Mouse (Mus musculus): ENCODE measurements around the gene Clstn3.
A peak's percentile ranks its signal among the peaks of the same experiment; 100 is the strongest.
"Not testable (repeated sequence)": the region's sequence is repeated elsewhere in the genome, so short reads cannot be mapped to it uniquely, and the experiment has no call there.

Gene Clstn3

DNA sequence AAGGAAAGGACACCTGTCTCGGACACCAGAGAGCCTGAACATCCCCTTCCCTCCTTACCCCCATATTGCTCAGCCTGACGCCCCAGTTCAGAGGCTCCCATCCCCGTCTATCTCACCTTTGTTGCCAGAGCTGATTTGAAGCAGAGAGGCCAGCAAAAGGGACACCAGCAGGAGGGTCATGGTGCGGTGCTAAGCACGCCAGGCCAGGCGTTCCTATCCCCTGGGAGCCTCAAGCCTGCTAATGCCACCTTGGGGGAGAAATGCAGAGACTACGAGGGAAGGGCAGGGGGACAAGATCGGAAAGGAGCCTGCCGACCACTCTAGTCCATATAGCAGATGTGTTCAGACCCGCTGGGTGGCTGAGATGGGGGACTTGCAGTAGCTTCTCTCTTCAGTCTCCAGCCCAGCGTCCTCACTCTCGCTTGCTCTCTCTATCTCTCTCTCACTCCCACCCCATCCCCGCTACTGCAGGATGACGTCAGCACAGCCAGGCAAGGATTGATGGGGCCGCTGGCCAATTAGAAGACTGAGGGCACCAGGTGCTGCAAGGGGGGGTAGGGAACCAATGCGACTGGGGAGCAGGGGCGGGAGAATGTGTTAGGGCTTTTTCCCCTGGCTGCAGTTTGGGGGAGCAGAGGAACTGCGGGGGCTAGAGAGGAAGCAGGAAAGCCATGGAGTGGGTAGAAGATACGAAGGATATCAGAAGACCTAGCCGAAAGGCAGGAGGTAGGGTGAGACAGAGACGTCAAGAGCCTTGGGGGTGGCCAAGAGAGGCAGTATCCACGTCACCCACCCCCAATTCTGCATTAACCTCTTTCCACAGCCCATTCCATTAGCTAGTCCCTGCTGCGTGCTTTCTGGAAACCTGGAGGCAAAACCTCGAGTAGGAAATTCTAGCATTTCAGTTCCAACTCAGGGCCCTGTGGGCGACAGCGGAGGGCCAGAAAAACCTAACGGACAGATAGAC, at the start of gene Clstn3:
Clstn3 (minus strand) TSS at position 490 of the 967 bp plus-strand sequence.
- peak; percentile 88 to 95 for DNase-seq (ENCODE audit: inconsistent age in 2 of 2, low spot score in 1 of 2)

DNA sequence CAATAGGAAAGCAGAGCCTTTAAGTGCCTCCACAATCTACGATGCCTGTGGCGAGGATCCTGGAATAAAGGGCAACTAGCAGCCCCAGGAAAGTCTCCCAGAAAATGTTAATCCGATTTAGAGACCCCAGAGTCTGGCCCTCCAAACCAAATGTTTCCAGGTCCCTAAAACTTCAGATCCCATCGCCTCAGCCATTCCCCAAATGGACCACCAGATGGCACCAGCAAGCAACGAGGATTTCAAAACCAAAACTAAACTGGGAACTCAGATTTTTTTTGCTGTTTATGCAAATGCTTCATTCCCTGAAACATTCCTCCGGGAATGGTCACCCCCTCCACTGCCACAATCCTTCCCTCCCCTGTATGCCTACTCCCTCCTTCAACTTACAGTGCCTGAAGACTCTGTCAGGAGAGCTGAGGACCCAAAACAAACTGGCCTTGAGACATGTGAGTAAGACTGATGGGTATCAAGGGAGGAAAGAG, 47.8 kb upstream of the Clstn3 start, which contains the start of gene C1ra:
C1ra (plus strand) TSS at position 51 of the 482 bp plus-strand sequence.
- DNase-seq (ENCODE audit: inconsistent age in 2 of 2, low spot score in 1 of 2), result peak; percentile 78 to 95

GRCm38 (mm10) chr6:124511936-124512335, 47.3 kb upstream of the Clstn3 start:
- peak; percentile 38 to 75 for DNase-seq (ENCODE audit: inconsistent age in 2 of 2, low spot score in 1 of 2)

DNA sequence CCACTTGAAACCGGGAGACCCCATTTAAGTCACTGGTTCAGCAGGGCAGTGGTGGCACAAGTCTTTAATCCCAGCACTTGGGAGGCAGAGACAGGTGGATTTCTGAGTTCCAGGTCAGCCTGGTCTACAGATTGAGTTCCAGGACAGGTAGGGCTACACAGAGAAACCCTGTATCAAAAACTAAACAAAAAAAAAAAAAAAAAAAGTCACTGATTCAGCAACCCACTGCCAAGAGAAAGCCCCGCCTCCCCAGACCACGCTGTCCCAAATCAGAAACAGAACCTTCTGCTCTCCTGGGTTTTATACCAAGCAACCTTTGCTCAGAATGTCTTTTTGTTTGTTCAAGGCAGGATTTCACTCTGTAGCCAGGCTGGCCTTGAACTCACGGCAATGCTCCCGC, 44.6 kb upstream of the Clstn3 start:
- not testable (repeated sequence) for DNase-seq (ENCODE audit: inconsistent age in 2 of 2, low spot score in 1 of 2)

- DNase-seq (ENCODE audit: inconsistent age in 2 of 2, low spot score in 1 of 2), result no peak
Observed at GRCm38 (mm10) chr6:124508292-124508691, 43.7 kb upstream of the Clstn3 start.

- DNase-seq (ENCODE audit: inconsistent age in 2 of 2, low spot score in 1 of 2), result no peak
Observed at GRCm38 (mm10) chr6:124506991-124507390, 42.4 kb upstream of the Clstn3 start.

DNA sequence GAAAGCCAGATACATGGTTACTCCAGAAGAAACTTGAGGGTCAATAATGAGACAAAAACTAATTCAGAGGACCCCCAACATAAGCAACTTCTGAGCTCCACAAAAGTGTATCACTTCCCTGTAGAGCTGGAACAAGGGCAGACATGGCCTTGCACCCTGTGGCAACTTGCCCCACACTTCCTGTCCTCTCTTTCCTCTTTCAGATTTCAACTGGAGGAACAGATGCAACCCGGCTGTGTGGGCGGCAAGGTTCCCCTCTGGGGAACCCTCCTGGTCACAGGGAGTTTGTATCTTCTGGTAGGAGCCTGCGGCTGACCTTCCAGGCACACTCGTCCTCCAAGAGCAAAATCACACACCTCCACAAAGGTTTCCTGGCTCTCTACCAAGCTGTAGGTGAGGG, 40.4 kb upstream of the Clstn3 start:
- DNase-seq (ENCODE audit: inconsistent age in 2 of 2, low spot score in 1 of 2), result peak in 1 of 2 experiments; percentile 43

GRCm38 (mm10) chr6:124502021-124502420, 37.4 kb upstream of the Clstn3 start:
- DNase-seq (ENCODE audit: inconsistent age in 2 of 2, low spot score in 1 of 2), result peak in 1 of 2 experiments; percentile 88

DNA sequence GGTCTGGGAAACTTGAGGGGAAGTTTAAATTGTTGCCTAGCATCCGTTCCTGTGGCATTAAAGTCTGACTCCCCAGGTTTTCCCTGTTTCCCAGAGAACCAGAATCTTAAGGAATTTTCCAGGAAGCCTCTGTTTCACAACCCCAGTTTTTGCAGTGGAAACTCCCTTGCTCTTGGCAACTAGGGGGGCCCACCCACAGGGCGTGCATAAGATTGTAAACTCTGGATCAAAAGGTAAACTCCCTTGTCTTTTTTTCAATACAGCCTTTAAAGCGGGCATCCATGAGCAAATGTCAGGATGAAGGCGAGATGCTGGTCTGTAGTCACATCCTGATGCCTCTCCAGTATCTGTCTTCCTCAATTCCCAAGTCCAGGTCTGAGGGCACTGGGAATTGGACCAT, 36.9 kb upstream of the Clstn3 start:
- DNase-seq (ENCODE audit: inconsistent age in 2 of 2, low spot score in 1 of 2), result peak in 1 of 2 experiments; percentile 54

- no peak for DNase-seq (ENCODE audit: inconsistent age in 2 of 2, low spot score in 1 of 2)
Observed at GRCm38 (mm10) chr6:124499914-124500566, 35.4 kb upstream of the Clstn3 start.

GRCm38 (mm10) chr6:124496054-124496453, 31.5 kb upstream of the Clstn3 start:
- DNase-seq (ENCODE audit: inconsistent age in 2 of 2, low spot score in 1 of 2), result no peak

DNA sequence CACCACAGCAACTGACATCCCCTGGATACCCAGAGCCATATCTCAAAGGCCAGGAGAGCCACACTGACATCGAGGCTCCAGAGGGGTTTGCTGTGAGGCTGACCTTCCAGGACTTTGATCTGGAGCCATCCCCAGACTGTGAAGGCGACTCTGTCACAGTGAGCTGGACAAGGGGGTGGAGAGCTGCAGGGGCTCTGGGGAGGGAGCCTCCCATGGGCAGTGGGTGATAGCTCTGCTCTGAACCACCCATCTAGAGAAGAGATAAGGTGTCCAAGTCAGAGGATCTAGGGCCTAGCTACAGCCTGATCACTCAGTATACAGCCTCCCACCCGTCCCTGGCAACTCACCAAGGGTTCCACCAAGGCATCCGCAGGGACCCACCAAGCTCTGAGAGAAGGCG, 29.3 kb upstream of the Clstn3 start:
- DNase-seq (ENCODE audit: inconsistent age in 2 of 2, low spot score in 1 of 2), result peak; percentile 59 to 78

GRCm38 (mm10) chr6:124492842-124493561, 28.4 kb upstream of the Clstn3 start, which contains the start of gene C1rl:
Gene C1rl (plus strand): TSS chr6:124493113.
- peak; percentile 91 to 97 for DNase-seq (ENCODE audit: inconsistent age in 2 of 2, low spot score in 1 of 2)

DNA sequence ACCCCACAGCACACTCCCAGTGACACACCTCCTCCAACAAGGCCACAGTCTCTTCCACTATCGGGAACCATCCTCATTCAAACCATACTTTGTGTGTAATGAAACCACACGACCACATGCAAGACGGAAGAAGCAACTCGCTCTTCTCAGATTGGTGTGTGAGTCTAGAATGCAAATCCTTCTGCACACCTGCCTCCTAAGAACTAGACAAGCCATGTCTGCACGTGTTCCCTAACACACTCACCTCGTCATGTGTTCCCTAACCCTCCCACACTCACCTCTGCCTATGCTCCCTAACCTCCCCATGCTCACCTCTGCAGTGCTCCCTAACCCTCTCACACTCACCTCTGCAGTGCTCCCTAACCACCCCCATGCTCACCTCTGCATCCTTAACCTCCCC, 26.8 kb upstream of the Clstn3 start:
- no peak for DNase-seq (ENCODE audit: inconsistent age in 2 of 2, low spot score in 1 of 2)

- no peak for DNase-seq (ENCODE audit: inconsistent age in 2 of 2, low spot score in 1 of 2)
Observed at GRCm38 (mm10) chr6:124488952-124489351, 24.4 kb upstream of the Clstn3 start.

DNA sequence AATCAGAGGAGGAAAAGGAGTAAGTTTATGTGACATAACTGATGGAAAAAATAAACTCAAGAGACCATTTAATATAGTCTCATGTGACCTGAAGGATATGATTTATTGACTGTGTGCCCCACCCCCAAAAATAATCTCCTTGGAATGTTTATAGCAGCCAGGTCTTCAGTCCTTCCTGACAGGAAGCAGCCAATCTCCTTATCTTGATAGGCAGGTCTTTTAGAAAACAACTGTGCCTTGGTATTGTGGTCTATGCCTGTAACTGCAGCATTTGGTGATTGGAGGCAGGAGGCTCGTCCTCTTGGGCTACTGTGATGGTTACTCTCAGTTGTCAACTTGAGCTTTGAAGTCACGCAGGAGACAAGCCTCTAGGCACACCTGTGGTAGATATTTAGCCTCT, 22.9 kb upstream of the Clstn3 start:
- no peak for DNase-seq (ENCODE audit: inconsistent age in 2 of 2, low spot score in 1 of 2)

- no peak for DNase-seq (ENCODE audit: inconsistent age in 2 of 2, low spot score in 1 of 2)
Observed at GRCm38 (mm10) chr6:124485414-124486144, 21.0 kb upstream of the Clstn3 start.

- DNase-seq (ENCODE audit: inconsistent age in 2 of 2, low spot score in 1 of 2), result peak; percentile 70 to 83
Observed at GRCm38 (mm10) chr6:124484851-124485250, 20.3 kb upstream of the Clstn3 start.

GRCm38 (mm10) chr6:124483831-124484230, 19.2 kb upstream of the Clstn3 start:
- DNase-seq (ENCODE audit: inconsistent age in 2 of 2, low spot score in 1 of 2), result not testable (repeated sequence)

DNA sequence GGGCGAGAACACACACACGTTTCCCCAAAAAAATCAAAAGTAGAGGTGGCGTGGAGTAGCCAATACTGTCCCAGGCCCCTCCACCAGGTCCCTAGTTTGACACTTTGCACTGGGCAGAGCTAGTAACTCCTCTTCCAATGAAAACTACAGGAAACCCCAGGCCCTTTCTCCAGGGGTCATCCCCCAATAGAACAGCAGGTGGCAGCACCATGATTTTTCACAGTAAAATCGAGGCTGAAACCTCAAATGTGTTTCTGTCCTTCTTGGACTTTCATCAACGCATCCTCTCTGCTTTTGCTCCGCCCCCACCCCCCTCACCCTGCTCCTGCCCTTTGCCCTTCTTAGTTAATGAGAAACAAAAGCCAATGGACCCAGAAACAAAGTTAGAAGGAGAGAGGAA, 17.0 kb upstream of the Clstn3 start:
- DNase-seq (ENCODE audit: inconsistent age in 2 of 2, low spot score in 1 of 2), result peak; percentile 58 to 86

Data from adrenal gland, adult (tissue).